Mouse (Mus musculus): Measurements from ENCODE around the gene Get4. TPM values are rescaled to one million over a fixed set of nuclear protein-coding genes. Genes with fewer than 3 reads are reported as not detected.
A peak's percentile ranks its signal among the peaks of the same experiment; 100 is the strongest.

Gene Get4
- total RNA-seq (2014; fragmentation: Nextera tagmentation), result 57.7 and 80.8 TPM in 2 replicates
- 19.5 and 38.6 TPM in 2 replicates for total RNA-seq (2017)

DNA sequence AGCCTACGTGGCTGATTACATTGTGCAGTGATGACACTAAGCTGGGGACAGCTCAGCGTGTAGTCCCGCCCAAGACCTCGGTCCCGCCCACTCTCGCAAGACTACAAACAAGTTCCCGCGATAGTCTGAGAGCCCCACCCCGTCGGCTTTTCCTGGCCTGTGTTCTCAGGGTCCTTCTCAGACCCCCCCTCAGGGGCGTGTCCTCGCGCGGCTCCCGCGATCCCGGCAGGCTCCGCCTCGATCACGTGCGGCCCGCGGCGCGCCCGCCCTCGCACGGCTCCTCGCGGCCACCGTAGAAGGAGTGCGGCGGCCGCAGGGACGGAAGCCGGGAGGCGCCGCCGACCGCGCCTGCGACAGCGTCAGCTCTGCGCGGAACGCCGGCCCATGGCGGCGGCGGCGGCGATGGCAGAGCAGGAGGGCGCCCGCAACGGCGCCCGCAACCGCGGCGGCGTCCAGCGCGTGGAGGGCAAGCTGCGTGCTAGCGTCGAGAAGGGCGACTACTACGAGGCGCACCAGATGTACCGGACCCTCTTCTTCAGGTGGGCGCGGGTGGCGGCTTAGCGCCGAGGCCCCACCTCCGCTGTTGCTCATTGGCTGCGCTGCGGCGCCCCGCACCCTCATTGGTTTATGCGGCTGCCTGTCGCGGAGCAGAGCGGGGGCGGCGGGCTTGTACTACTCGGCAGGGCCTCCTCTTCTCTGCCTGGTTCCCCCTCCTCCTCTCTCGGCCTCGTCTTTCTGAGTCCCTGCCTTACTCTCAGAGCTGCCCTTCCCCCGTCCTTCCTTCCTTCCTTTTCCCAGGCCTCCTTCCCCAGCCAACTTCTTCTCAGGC is at the start of gene Get4:
Gene Get4 (plus strand): TSS at position 244 of the 829 bp plus-strand sequence.
- ATAC-seq (replicated peaks; ENCODE audit: low FRiP score, low TSS enrichment, poor library complexity, severe bottlenecking), result peak; percentile 76

- no peak for ATAC-seq (replicated peaks; ENCODE audit: low FRiP score, low TSS enrichment, poor library complexity, severe bottlenecking)
Observed at GRCm38 (mm10) chr5:139203312-139203711, 48.8 kb upstream of the Get4 start.

GRCm38 (mm10) chr5:139206081-139206480 is 46.0 kb upstream of the Get4 start:
- no peak for ATAC-seq (replicated peaks; ENCODE audit: low FRiP score, low TSS enrichment, poor library complexity, severe bottlenecking)

GRCm38 (mm10) chr5:139206525-139206924 is 45.6 kb upstream of the Get4 start:
- ATAC-seq (replicated peaks; ENCODE audit: low FRiP score, low TSS enrichment, poor library complexity, severe bottlenecking), result no peak

DNA sequence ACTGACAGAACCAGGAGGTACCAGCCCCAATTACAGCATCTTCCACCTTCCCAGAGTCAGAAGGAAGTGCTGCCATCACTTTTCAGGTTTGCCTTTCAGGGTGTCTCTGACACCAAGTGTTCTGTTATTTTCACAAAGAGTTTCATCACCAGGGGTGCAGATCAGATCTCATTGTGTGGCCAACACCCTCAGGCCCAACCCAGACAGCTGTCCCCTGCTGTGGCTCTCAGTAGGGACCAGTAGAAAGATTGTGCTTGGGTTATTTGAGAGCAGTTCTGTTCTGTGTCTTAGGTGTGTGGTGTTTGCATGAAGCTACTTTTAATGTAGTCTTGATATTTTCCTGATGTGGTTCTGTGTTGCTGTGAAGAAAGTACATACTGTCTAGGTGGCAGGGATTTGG is 43.9 kb upstream of the Get4 start:
- ATAC-seq (replicated peaks; ENCODE audit: low FRiP score, low TSS enrichment, poor library complexity, severe bottlenecking), result no peak

DNA sequence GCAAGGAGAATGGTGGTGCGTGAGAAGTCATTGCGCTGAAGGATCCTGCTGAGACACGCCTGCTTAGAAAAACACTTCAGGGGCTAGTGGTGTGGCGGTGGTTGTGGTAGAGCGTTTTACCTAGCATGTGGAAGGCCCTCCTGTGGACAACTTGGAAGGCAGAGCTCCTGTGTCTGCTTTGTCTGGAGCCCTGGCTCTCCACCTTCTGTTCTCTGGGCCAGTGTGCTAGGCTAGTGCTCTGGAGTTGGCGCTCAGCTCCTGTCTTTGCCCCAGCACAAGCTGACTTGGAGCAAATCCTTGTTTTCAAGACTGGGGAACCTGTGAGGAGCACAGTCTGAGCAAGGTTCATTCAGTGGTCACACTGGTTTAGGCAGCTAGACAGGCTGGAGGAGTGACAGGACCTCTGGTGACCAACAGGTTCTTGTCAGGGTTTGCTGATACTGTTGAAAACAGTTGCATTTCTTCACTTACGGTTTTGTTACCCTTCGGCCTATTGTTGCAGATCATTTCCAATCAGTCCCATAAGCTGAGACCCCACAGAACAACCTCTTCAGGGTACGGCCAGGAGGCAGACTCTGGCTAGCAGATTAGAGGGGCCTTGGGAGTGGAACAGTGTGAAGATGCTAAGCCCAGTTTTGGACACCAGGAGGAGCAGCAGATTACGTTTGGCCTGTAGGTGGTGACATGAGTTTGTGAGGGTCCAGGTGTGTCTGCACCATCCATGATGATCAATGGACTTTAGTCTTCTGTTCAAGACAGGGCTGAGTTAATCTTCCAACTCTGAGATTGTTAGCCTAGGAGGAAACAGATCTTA is 43.0 kb upstream of the Get4 start:
- ATAC-seq (replicated peaks; ENCODE audit: low FRiP score, low TSS enrichment, poor library complexity, severe bottlenecking), result peak; percentile 81

- ATAC-seq (replicated peaks; ENCODE audit: low FRiP score, low TSS enrichment, poor library complexity, severe bottlenecking), result no peak
Observed at GRCm38 (mm10) chr5:139209685-139210026, 42.5 kb upstream of the Get4 start.

DNA sequence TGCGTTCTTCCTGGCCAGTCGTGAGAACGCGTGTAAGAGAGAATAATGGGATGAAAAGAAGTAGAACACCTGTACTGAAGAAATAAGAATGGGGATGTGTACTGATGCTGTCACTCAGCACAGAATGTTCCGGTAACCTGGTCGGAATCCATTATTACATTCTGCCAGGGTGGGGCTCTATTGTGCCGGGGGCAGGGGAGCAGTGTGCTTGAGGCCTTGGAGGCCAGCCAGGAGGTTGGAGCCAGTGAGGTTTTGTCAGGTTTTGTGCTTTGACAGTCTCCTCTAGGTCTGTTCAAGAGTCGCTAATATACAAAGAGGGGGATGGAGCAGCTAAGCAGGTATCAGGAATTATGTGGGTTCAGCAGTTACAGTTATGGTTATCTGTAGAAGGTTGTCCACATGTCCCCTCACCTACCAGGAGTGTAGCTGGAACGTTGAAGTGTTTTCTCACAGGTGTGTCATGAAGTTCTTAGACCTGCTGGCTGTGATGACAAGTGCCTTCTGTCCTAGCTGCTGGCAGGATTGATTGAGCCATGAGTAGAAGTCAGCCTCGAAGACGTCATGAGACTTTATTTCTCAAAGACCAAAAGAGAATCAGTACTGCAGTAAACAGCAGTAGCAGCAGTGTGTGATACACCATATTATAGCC is 40.3 kb upstream of the Get4 start:
- no peak for ATAC-seq (replicated peaks; ENCODE audit: low FRiP score, low TSS enrichment, poor library complexity, severe bottlenecking)

- ATAC-seq (replicated peaks; ENCODE audit: low FRiP score, low TSS enrichment, poor library complexity, severe bottlenecking), result no peak
Observed at GRCm38 (mm10) chr5:139214298-139214697, 37.8 kb upstream of the Get4 start.

DNA sequence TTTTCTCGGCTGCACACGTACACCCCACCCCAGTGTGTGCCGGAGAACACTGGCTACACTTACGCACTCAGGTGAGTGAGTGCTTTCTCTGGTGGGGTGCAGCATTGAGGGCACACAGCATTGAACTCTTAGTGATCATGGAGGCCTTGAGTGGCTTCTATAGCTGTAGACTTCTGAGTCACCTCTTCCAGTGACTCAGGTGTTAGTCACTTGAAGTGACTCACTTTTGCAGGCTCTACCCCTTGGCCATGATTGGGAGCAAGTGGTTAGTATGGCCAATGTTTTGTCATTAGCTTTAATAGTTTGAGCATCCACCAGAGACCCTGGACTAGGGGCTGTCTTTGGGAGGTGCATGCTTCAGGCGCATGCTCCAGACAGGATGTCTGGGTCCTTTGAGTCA is 36.9 kb upstream of the Get4 start:
- ATAC-seq (replicated peaks; ENCODE audit: low FRiP score, low TSS enrichment, poor library complexity, severe bottlenecking), result no peak

DNA sequence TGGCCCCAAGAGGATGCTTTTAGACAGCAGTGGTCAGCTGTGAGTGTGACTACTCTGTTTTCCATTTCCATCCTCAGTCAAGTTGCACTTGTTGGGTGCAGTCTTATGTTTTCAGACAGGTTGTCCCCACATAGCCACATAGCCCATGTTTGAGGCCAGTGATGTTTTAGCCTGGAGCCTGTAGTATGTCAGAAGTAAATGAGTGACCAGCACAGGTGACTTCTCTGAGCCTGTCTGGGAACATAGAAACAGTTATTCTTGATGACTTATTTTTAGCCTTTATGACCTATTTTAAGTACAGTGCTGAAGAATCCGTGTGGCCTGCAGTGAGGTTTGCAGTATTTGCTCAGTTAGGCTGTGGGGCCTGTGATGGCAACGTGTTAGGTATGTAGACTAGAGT is 36.0 kb upstream of the Get4 start:
- no peak for ATAC-seq (replicated peaks; ENCODE audit: low FRiP score, low TSS enrichment, poor library complexity, severe bottlenecking)

DNA sequence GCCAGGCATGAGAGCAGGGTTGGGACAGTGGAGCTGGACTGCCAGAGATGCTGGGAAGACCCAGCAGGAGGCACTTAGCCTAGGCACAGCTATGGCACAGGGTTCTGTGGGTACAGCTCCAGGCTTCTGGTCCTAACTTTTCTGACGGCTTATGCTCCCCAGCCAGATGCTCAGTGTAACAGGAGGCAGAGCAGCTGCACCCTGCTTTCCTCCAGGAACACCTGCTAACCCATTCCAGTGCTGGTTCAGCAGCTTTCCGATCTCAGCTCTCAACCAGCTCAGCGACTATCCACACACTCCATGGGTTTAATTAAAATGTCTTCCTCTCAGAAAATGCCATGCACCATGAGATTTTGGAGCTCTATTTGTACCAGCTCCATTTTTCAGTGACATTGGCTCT is 35.4 kb upstream of the Get4 start:
- no peak for ATAC-seq (replicated peaks; ENCODE audit: low FRiP score, low TSS enrichment, poor library complexity, severe bottlenecking)

DNA sequence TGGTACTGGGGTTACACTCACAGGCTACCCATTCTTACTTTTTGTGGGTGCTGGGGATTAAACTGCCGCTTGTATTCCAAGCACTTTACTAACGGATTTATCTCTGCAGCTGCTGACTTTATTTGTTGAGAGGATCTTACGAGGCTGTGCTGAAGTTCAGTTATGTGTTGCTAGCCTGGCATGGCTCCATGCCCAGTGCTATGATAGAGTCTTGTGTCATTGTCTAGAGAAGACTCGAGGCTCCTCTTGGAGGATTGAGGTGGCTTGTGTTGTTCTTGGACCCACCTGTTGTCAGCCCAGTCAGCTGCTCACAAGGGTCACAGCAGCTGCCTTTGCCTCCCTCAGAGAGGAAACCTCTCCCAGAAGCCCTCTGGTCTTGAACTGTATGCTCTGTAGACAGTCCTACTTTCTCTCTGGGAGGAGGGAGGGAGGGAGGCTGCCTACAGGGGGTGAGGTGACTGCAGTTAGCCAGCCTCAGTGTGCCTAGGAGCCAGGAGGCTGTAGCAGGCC is 32.1 kb upstream of the Get4 start:
- ATAC-seq (replicated peaks; ENCODE audit: low FRiP score, low TSS enrichment, poor library complexity, severe bottlenecking), result 0 out of 2 replicates have a peak, but pooled peaks have one; percentile 14

GRCm38 (mm10) chr5:139220610-139221009 is 31.5 kb upstream of the Get4 start:
- ATAC-seq (replicated peaks; ENCODE audit: low FRiP score, low TSS enrichment, poor library complexity, severe bottlenecking), result no peak

DNA sequence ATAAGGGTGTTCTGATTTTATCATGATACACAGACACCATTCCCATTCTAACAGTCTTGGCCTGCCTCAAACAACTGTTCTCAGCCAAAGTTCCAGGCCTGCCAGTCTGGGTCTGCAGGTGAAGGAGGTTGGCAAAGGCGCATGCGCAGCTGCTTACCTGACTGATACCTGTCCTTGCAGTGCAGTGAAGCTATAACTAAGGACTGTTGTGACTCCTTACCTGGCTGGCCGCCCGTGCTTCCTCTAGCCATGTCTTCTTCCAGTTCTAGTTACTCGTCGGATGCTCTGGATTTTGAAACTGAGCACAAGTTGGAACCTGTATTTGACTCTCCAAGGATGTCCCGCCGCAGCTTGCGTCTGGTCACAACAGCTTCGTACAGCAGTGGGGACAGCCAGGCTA is 28.8 kb upstream of the Get4 start:
- no peak for ATAC-seq (replicated peaks; ENCODE audit: low FRiP score, low TSS enrichment, poor library complexity, severe bottlenecking)

GRCm38 (mm10) chr5:139227236-139227635 is 24.9 kb upstream of the Get4 start:
- ATAC-seq (replicated peaks; ENCODE audit: low FRiP score, low TSS enrichment, poor library complexity, severe bottlenecking), result no peak

DNA sequence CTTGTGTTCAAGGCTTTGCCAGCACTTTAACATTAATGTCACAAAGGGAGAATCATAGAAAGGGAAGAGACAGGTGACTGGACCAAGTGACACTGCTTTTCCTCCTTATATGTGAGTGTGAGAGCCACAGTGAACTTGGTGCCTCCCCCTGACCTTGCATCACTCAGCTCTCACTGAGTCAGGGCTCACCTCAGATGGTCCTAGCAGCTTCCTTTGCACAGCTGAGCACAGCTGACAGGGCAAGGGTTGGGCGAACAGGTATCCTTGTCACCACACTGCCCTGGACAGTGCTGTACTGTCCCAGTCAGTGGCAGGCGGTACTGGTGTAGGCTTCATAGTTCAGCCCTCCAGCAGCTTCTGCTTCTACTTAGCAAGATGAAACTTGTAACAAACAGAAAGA is 24.5 kb upstream of the Get4 start:
- ATAC-seq (replicated peaks; ENCODE audit: low FRiP score, low TSS enrichment, poor library complexity, severe bottlenecking), result no peak

DNA sequence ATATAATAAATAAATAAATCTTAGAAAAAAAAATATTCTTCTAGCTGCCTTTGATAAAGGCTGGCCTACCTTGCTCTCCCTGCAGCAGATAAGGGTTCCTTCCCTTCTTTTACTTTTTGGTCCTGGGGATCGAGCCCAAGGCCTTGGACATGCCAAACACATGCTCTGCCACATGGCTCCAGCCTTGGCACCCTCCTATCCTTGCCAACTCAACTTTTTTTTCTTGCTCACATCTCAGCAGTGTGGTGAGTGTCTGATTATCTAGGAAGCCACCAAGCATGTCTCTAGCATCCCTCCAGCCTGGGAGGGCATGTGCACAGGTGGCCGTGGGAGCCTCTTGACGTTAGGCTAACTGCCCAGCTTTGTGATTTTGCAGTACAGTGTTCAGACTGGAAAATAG is 23.8 kb upstream of the Get4 start:
- no peak for ATAC-seq (replicated peaks; ENCODE audit: low FRiP score, low TSS enrichment, poor library complexity, severe bottlenecking)

GRCm38 (mm10) chr5:139229716-139230115 is 22.4 kb upstream of the Get4 start:
- no peak for ATAC-seq (replicated peaks; ENCODE audit: low FRiP score, low TSS enrichment, poor library complexity, severe bottlenecking)

DNA sequence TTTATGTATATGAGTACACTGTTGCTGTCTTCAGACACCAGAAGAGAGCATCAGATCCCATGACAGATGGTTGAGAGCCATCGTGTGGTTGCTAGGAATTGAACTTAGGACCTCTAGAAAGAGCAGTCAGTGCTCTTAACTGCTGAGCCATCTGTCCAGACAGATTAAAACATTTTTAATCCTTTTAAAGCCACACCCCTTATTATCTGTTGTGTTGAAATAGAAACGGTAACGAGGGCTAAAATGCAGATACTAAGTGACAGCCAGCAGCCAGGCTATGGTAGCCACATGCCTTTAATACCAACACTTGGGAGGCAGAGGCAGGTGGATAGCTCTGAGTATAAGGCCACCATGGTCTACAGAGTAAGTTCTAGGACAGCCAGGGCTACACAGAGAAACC is 20.0 kb upstream of the Get4 start:
- ATAC-seq (replicated peaks; ENCODE audit: low FRiP score, low TSS enrichment, poor library complexity, severe bottlenecking), result peak; percentile 73
